Comparison of ENCODE assay signal across 19 mouse cellular contexts in the genomic region with DNA sequence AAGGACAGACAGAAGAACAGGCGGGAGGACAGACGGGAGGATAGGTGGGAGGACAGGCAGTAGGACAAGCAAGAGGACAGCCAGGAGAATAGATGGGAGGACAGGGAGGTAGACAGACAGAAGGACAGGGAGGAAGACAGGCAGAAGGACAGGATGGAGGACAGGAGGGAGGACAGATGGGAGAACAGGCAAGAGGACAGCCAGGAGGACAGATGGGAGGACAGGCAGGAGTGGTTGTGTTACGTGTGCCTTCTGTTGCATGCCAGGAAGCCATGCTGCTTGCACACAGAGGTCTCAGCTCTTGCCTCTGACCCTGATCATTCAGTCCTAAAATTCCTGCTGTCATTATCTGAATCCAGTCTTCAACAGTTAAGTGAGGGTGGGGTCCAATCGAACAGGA. TPM values are rescaled to one million over a fixed set of nuclear protein-coding genes. Genes with fewer than 3 reads are reported as not detected.
A peak's percentile ranks its signal among the peaks of the same experiment; 100 is the strongest.
DNase-seq lines count a peak whose midpoint lies in the region; ATAC-seq and TF ChIP-seq lines count a peak whose summit lies in the region.
"Had no signal": no experiment of that assay in that cellular context is flagged by ENCODE, and none has a peak within 500 bp of the region (broad histone marks: within the 10 kb centered on the region; RNA-seq: fewer than 3 reads in every experiment).

No protein-coding gene starts in this region.

- H3K4me2 ChIP-seq in heart, embryonic 12.5 days: peak overlapping the region; percentile 82; the same call in 1 of the 2 replicates
- H3K4me2 ChIP-seq in liver, embryonic 12.5 days: peak overlapping the region; percentile 93
- no peak overlapping the region for H3K4me2 ChIP-seq in midbrain, postnatal 0 days (ENCODE audit: low read depth, low read length, poor library complexity, severe bottlenecking)

- H3K9ac ChIP-seq in heart, embryonic 12.5 days: peak overlapping the region; percentile 8; the same call in 1 of the 2 replicates
- H3K9ac ChIP-seq in liver, embryonic 12.5 days: no peak overlapping the region
- no peak overlapping the region for H3K9ac ChIP-seq in midbrain, postnatal 0 days (replicated peaks; ENCODE audit: low read length, poor library complexity, severe bottlenecking)
- H3K9ac ChIP-seq: liver, embryonic 14.5 days had no signal

- no peaks in the 10 kb centered on the region for H3K9me3 ChIP-seq in heart, embryonic 12.5 days (replicated peaks)
- H3K9me3 ChIP-seq in liver, embryonic 12.5 days (replicated peaks): no peaks in the 10 kb centered on the region
- H3K9me3 ChIP-seq in midbrain, postnatal 0 days (ENCODE audit: low read length): no peaks in the 10 kb centered on the region
- H3K9me3 ChIP-seq: forebrain, embryonic 10.5 days; heart, embryonic 15.5 days; hindbrain, embryonic 12.5 days had no signal

- peaks cover 19% of the 10 kb centered on the region for H3K36me3 ChIP-seq in heart, embryonic 12.5 days
- H3K36me3 ChIP-seq in liver, embryonic 12.5 days: no peaks in the 10 kb centered on the region
- no peaks in the 10 kb centered on the region for H3K36me3 ChIP-seq in midbrain, postnatal 0 days (ENCODE audit: insufficient read depth, low read length)
- H3K36me3 ChIP-seq: heart, embryonic 15.5 days; hindbrain, embryonic 12.5 days had no signal

- TF ChIP-seq CTCF in midbrain, postnatal 0 days (IDR thresholded peaks at IDR 0.05): no peak

- ATAC-seq in heart, embryonic 12.5 days (ENCODE audit: insufficient number of reproducible peaks, low FRiP score): no peak
- ATAC-seq in liver, embryonic 12.5 days: no peak
- ATAC-seq in midbrain, postnatal 0 days (ENCODE audit: low FRiP score): no peak

- H3K27me3 ChIP-seq in heart, embryonic 12.5 days (replicated peaks): 0 out of 2 replicates have a peak, but pooled peaks cover 9% of the 10 kb centered on the region
- H3K27me3 ChIP-seq in liver, embryonic 12.5 days (replicated peaks): 0 out of 2 replicates have a peak, but pooled peaks cover 5% of the 10 kb centered on the region
- H3K27me3 ChIP-seq in midbrain, postnatal 0 days (ENCODE audit: insufficient read depth, low read length): no peaks in the 10 kb centered on the region
- H3K27me3 ChIP-seq: heart, embryonic 15.5 days; hindbrain, embryonic 12.5 days had no signal

- peaks cover 25% of the 10 kb centered on the region for H3K4me1 ChIP-seq in heart, embryonic 12.5 days (replicated peaks)
- peaks cover 27% of the 10 kb centered on the region for H3K4me1 ChIP-seq in liver, embryonic 12.5 days
- no peaks in the 10 kb centered on the region for H3K4me1 ChIP-seq in midbrain, postnatal 0 days (ENCODE audit: insufficient read depth, low read length)

- no peak overlapping the region for H3K27ac ChIP-seq in heart, embryonic 12.5 days (ENCODE audit: poor library complexity, severe bottlenecking)
- H3K27ac ChIP-seq in liver, embryonic 12.5 days: no peak overlapping the region
- no peak overlapping the region for H3K27ac ChIP-seq in midbrain, postnatal 0 days (ENCODE audit: low read depth, low read length)
- H3K27ac ChIP-seq: hindbrain, embryonic 12.5 days; liver, embryonic 14.5 days had no signal

- WGBS in heart, embryonic 12.5 days: 67% methylated on average over 4 of the region's 4 CpGs
- WGBS in liver, embryonic 12.5 days (ENCODE audit: insufficient replicate concordance): 62% methylated on average over 4 of the region's 4 CpGs
- 88% methylated on average over 4 of the region's 4 CpGs for WGBS in midbrain, postnatal 0 days

- no peak for DNase-seq in heart, postnatal 25 days (ENCODE audit: low spot score)
- DNase-seq in liver: no peak
- peak; percentile 34 to 50 for DNase-seq in cerebellum, adult 18-20 months
- DNase-seq in cerebellum, postnatal 36 days: peak; percentile 19 to 23
- no peak for DNase-seq in midbrain, postnatal 0 days (ENCODE audit: low spot score)
- no peak for DNase-seq in layer of hippocampus, adult 9-11 months
- DNase-seq: B cell, adult 2 months; embryo, embryonic 11 days; kidney, adult 9 months; kidney, postnatal 25 days; lung, postnatal 14 days; retina, postnatal 1 day; right cerebral cortex, postnatal 4 days had no signal

- no peak overlapping the region for H3K4me3 ChIP-seq in heart, embryonic 12.5 days
- H3K4me3 ChIP-seq in liver, embryonic 12.5 days: no peak overlapping the region
- no peak overlapping the region for H3K4me3 ChIP-seq in midbrain, postnatal 0 days (ENCODE audit: low read depth, low read length)

- intact Hi-C loops in heart, postnatal 25 days (cut with DNase I): no loop called here

RNA-seq across cellular contexts. Expression of gene Sgsh, which starts 1.4 kb away (rescaled TPM):
- 7.3 and 7.5 TPM in 2 replicates for polyA plus RNA-seq in heart, embryonic 12.5 days (2016; fragmentation: Nextera tagmentation; extraction: Ambion mirVana)
- 1 to 10 TPM; 4.8 to 5.1 TPM for total RNA-seq in heart, postnatal 25 days (2021)
- polyA plus RNA-seq in liver, embryonic 12.5 days (2016; fragmentation: Nextera tagmentation; extraction: Ambion mirVana): 3.0 and 3.3 TPM in 2 replicates
- total RNA-seq in midbrain, postnatal 0 days (2014; rRNA removed): 5.4 and 7.3 TPM in 2 replicates
- polyA plus RNA-seq in midbrain, postnatal 0 days (2015; fragmentation: Nextera tagmentation; extraction: Ambion mirVana): 5.2 and 5.4 TPM in 2 replicates

RNA-seq across cellular contexts. Expression of gene Slc26a11, which starts 1.4 kb away (rescaled TPM):
- polyA plus RNA-seq in heart, embryonic 12.5 days (2016; fragmentation: Nextera tagmentation; extraction: Ambion mirVana): 9.8 and 10.8 TPM in 2 replicates
- total RNA-seq in heart, postnatal 25 days (2021): 1 to 10 TPM; 2.3 to 2.8 TPM
- 2.6 and 2.9 TPM in 2 replicates for polyA plus RNA-seq in liver, embryonic 12.5 days (2016; fragmentation: Nextera tagmentation; extraction: Ambion mirVana)
- total RNA-seq in midbrain, postnatal 0 days (2014; rRNA removed): 8.3 and 9.0 TPM in 2 replicates
- polyA plus RNA-seq in midbrain, postnatal 0 days (2015; fragmentation: Nextera tagmentation; extraction: Ambion mirVana): 7.0 and 7.6 TPM in 2 replicates

RNA-seq across cellular contexts. Expression of gene Rnf213, which starts 39.0 kb away (rescaled TPM):
- polyA plus RNA-seq in heart, embryonic 12.5 days (2016; fragmentation: Nextera tagmentation; extraction: Ambion mirVana): 8.0 and 8.5 TPM in 2 replicates
- total RNA-seq in heart, postnatal 25 days (2021): 10 to 100 TPM; 14.6 TPM
- 4.0 and 4.6 TPM in 2 replicates for polyA plus RNA-seq in liver, embryonic 12.5 days (2016; fragmentation: Nextera tagmentation; extraction: Ambion mirVana)
- total RNA-seq in midbrain, postnatal 0 days (2014; rRNA removed): 6.9 and 9.0 TPM in 2 replicates
- polyA plus RNA-seq in midbrain, postnatal 0 days (2015; fragmentation: Nextera tagmentation; extraction: Ambion mirVana): 0.64 and 0.74 TPM in 2 replicates

RNA-seq across cellular contexts. Expression of gene Card14, which starts 46.4 kb away (rescaled TPM):
- polyA plus RNA-seq in heart, embryonic 12.5 days (2016; fragmentation: Nextera tagmentation; extraction: Ambion mirVana): 0.49 and 0.51 TPM in 2 replicates
- total RNA-seq in heart, postnatal 25 days (2021): under 1 TPM; 0.08 to 0.10 TPM
- polyA plus RNA-seq in liver, embryonic 12.5 days (2016; fragmentation: Nextera tagmentation; extraction: Ambion mirVana): 0.23 and 0.26 TPM in 2 replicates
- total RNA-seq in midbrain, postnatal 0 days (2014; rRNA removed): 0.77 and 1.8 TPM in 2 replicates
- polyA plus RNA-seq in midbrain, postnatal 0 days (2015; fragmentation: Nextera tagmentation; extraction: Ambion mirVana): 0.59 and 0.67 TPM in 2 replicates
- polyA plus RNA-seq: forebrain, embryonic 10.5 days had no signal

RNA-seq across cellular contexts. Expression of gene Eif4a3, which starts 54.1 kb away (rescaled TPM):
- polyA plus RNA-seq in heart, embryonic 12.5 days (2016; fragmentation: Nextera tagmentation; extraction: Ambion mirVana): 270 and 276 TPM in 2 replicates
- total RNA-seq in heart, postnatal 25 days (2021): 10 to 100 TPM; 64.8 to 67.6 TPM
- 247 and 262 TPM in 2 replicates for polyA plus RNA-seq in liver, embryonic 12.5 days (2016; fragmentation: Nextera tagmentation; extraction: Ambion mirVana)
- total RNA-seq in midbrain, postnatal 0 days (2014; rRNA removed): 132 and 169 TPM in 2 replicates
- 229 and 237 TPM in 2 replicates for polyA plus RNA-seq in midbrain, postnatal 0 days (2015; fragmentation: Nextera tagmentation; extraction: Ambion mirVana)

Comparison
In these comparisons a context has a peak if more than half of its experiments do, and no peak if none do; other contexts are left out.
1. DNase-seq: peak in cerebellum, adult 18-20 months (2 of 2) and cerebellum, postnatal 36 days (2 of 2); none in heart, postnatal 25 days (single experiment), liver (single experiment), midbrain, postnatal 0 days (single experiment) and layer of hippocampus, adult 9-11 months (single experiment).